In the genomic region with DNA sequence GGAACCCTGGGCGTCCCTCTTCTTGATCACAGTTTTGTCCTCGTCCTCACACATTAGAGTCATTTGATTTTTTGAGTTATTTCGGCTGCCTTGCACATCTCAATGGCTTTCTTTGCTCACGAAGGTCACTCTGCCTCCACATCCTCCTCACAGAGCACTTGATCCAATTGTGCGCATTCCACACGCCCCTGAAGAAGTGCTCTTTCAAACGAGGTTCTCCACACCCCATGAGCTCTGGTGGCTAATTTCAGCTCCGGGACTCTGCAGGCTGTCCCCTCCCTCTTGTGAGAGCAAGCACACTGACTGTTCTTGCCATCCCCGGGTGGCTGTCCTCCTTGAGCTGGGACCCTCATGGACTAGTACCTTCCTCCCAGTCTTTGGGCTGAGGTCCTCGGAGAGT, we compare ENCODE assay signal across 21 mouse cellular contexts. TPM values are rescaled to one million over a fixed set of nuclear protein-coding genes. Genes with fewer than 3 reads are reported as not detected.
A peak's percentile ranks its signal among the peaks of the same experiment; 100 is the strongest.
DNase-seq lines count a peak whose midpoint lies in the region; ATAC-seq lines count a peak whose summit lies in the region.
"Had no signal": no experiment of that assay in that cellular context is flagged by ENCODE, and none has a peak within 500 bp of the region (broad histone marks: within the 10 kb centered on the region; RNA-seq: fewer than 3 reads in every experiment).

No protein-coding gene starts in this region.

- no peak overlapping the region for H3K9ac ChIP-seq in kidney, embryonic 16.5 days (replicated peaks; ENCODE audit: low read length)
- H3K9ac ChIP-seq in midbrain, embryonic 13.5 days (replicated peaks) = no peak overlapping the region
- no peak overlapping the region for H3K9ac ChIP-seq in midbrain, embryonic 14.5 days (replicated peaks; ENCODE audit: low read length)
- peak overlapping the region; percentile 32; the same call in 1 of the 2 replicates for H3K9ac ChIP-seq in midbrain, embryonic 16.5 days (ENCODE audit: low read depth, low read length)
- H3K9ac ChIP-seq: liver, embryonic 13.5 days had no signal

- H3K4me1 ChIP-seq in heart, embryonic 10.5 days = peaks cover 21% of the 10 kb centered on the region
- peaks cover 13% of the 10 kb centered on the region for H3K4me1 ChIP-seq in kidney, embryonic 16.5 days (ENCODE audit: insufficient read depth, low read length)
- H3K4me1 ChIP-seq in midbrain, embryonic 13.5 days (replicated peaks) = peaks cover 21% of the 10 kb centered on the region
- peaks cover 13% of the 10 kb centered on the region for H3K4me1 ChIP-seq in midbrain, embryonic 14.5 days (ENCODE audit: control insufficient read depth, insufficient read depth, low read length)
- H3K4me1 ChIP-seq in midbrain, embryonic 16.5 days (ENCODE audit: control insufficient read depth, insufficient read depth, low read length) = peaks cover 14% of the 10 kb centered on the region
- H3K4me1 ChIP-seq: liver, embryonic 13.5 days had no signal

- peaks cover 13% of the 10 kb centered on the region for H3K27me3 ChIP-seq in heart, embryonic 10.5 days (ENCODE audit: insufficient read depth, poor library complexity, severe bottlenecking)
- H3K27me3 ChIP-seq in kidney, embryonic 16.5 days (ENCODE audit: insufficient read depth, low read length) = no peaks in the 10 kb centered on the region
- 0 out of 2 replicates have a peak, but pooled peaks cover 7% of the 10 kb centered on the region for H3K27me3 ChIP-seq in midbrain, embryonic 13.5 days
- H3K27me3 ChIP-seq in midbrain, embryonic 14.5 days (ENCODE audit: control insufficient read depth, insufficient read depth, low read length) = no peaks in the 10 kb centered on the region
- no peaks in the 10 kb centered on the region for H3K27me3 ChIP-seq in midbrain, embryonic 16.5 days (ENCODE audit: control insufficient read depth, insufficient read depth, low read depth, low read length)
- H3K27me3 ChIP-seq: liver, embryonic 13.5 days had no signal

- 58% methylated on average over 10 of the region's 10 CpGs for WGBS in heart, embryonic 10.5 days
- WGBS in kidney, embryonic 16.5 days = 48% methylated on average over 10 of the region's 10 CpGs
- 55% methylated on average over 10 of the region's 10 CpGs for WGBS in midbrain, embryonic 13.5 days
- WGBS in midbrain, embryonic 14.5 days = 59% methylated on average over 10 of the region's 10 CpGs
- 50% methylated on average over 10 of the region's 10 CpGs for WGBS in midbrain, embryonic 16.5 days

- ATAC-seq in kidney, embryonic 16.5 days (ENCODE audit: low FRiP score, low TSS enrichment) = peak; percentile 12; the same call in 1 of the 2 replicates
- ATAC-seq in midbrain, embryonic 13.5 days = 0 out of 2 replicates have a peak, but pooled peaks have one; percentile 3
- no peak for ATAC-seq in midbrain, embryonic 14.5 days (ENCODE audit: low FRiP score, low TSS enrichment)
- no peak for ATAC-seq in midbrain, embryonic 16.5 days

- no peak for DNase-seq in heart, embryonic 10.5 days (ENCODE audit: low spot score)
- DNase-seq in heart, adult 18-20 months = no peak
- no peak for DNase-seq in kidney, adult 9 months
- DNase-seq in midbrain, embryonic 14.5 days = no peak
- DNase-seq in frontal cortex, postnatal 36 days (ENCODE audit: low spot score in 2 of 2) = no peak
- DNase-seq: adrenal gland, postnatal 10 days; B cell, adult 2 months; cerebellum, adult 18-20 months; cerebellum, postnatal 36 days; kidney, adult 2 months; liver, embryonic 13.5 days; thymus, postnatal 25 days had no signal

- peak overlapping the region; percentile 17; the same call in 1 of the 2 replicates for H3K27ac ChIP-seq in heart, embryonic 10.5 days
- H3K27ac ChIP-seq in kidney, embryonic 16.5 days (ENCODE audit: low read length) = no peak overlapping the region
- 0 out of 2 replicates have a peak overlapping the region, but pooled peaks have one; percentile 63 for H3K27ac ChIP-seq in midbrain, embryonic 13.5 days
- no peak overlapping the region for H3K27ac ChIP-seq in midbrain, embryonic 14.5 days (replicated peaks; ENCODE audit: low read depth, low read length)
- no peak overlapping the region for H3K27ac ChIP-seq in midbrain, embryonic 16.5 days (ENCODE audit: low read length)
- H3K27ac ChIP-seq: layer of hippocampus, adult 2 months; liver, embryonic 13.5 days; macrophage; stomach, postnatal 0 days had no signal

- H3K9me3 ChIP-seq in heart, embryonic 10.5 days = no peaks in the 10 kb centered on the region
- no peaks in the 10 kb centered on the region for H3K9me3 ChIP-seq in kidney, embryonic 16.5 days (ENCODE audit: low read length)
- H3K9me3 ChIP-seq in midbrain, embryonic 13.5 days = no peaks in the 10 kb centered on the region
- H3K9me3 ChIP-seq in midbrain, embryonic 14.5 days (ENCODE audit: control insufficient read depth, low read length) = no peaks in the 10 kb centered on the region
- H3K9me3 ChIP-seq in midbrain, embryonic 16.5 days (replicated peaks; ENCODE audit: control insufficient read depth, low read length, poor library complexity, severe bottlenecking) = no peaks in the 10 kb centered on the region
- H3K9me3 ChIP-seq: liver, embryonic 13.5 days had no signal

- H3K36me3 ChIP-seq in heart, embryonic 10.5 days = no peaks in the 10 kb centered on the region
- no peaks in the 10 kb centered on the region for H3K36me3 ChIP-seq in kidney, embryonic 16.5 days (ENCODE audit: insufficient read depth, low read length)
- no peaks in the 10 kb centered on the region for H3K36me3 ChIP-seq in midbrain, embryonic 13.5 days
- H3K36me3 ChIP-seq in midbrain, embryonic 14.5 days (ENCODE audit: control insufficient read depth, insufficient read depth, low read length) = no peaks in the 10 kb centered on the region
- no peaks in the 10 kb centered on the region for H3K36me3 ChIP-seq in midbrain, embryonic 16.5 days (ENCODE audit: control insufficient read depth, insufficient read depth, low read length)
- H3K36me3 ChIP-seq: liver, embryonic 13.5 days had no signal

- H3K4me2 ChIP-seq in kidney, embryonic 16.5 days (replicated peaks; ENCODE audit: low read depth, low read length) = peak overlapping the region; percentile 11
- no peak overlapping the region for H3K4me2 ChIP-seq in midbrain, embryonic 13.5 days (replicated peaks)
- no peak overlapping the region for H3K4me2 ChIP-seq in midbrain, embryonic 14.5 days (ENCODE audit: low read length)
- H3K4me2 ChIP-seq in midbrain, embryonic 16.5 days (ENCODE audit: low read length) = no peak overlapping the region
- H3K4me2 ChIP-seq: liver, embryonic 13.5 days had no signal

- H3K4me3 ChIP-seq in heart, embryonic 10.5 days = no peak overlapping the region
- H3K4me3 ChIP-seq in kidney, embryonic 16.5 days (ENCODE audit: low read length) = no peak overlapping the region
- H3K4me3 ChIP-seq in midbrain, embryonic 13.5 days (replicated peaks) = no peak overlapping the region
- no peak overlapping the region for H3K4me3 ChIP-seq in midbrain, embryonic 14.5 days (replicated peaks; ENCODE audit: low read depth, low read length)
- H3K4me3 ChIP-seq in midbrain, embryonic 16.5 days (ENCODE audit: low read depth, low read length) = no peak overlapping the region
- H3K4me3 ChIP-seq: erythroblast, embryonic 14.5 days; layer of hippocampus, adult 2 months; liver, embryonic 13.5 days had no signal

RNA-seq across cellular contexts. Expression of gene Habp2, which starts 38.7 kb away (rescaled TPM):
- polyA plus RNA-seq in heart, embryonic 10.5 days (2016; fragmentation: Nextera tagmentation; extraction: Ambion mirVana) = 0.87 and 19.6 TPM in 2 replicates
- not detected for total RNA-seq in heart, adult 18-20 months (2021)
- polyA plus RNA-seq in kidney, embryonic 16.5 days (2015; fragmentation: Nextera tagmentation; extraction: Ambion mirVana) = 46.3 and 50.5 TPM in 2 replicates
- 0.09 and 0.19 TPM in 2 replicates for polyA plus RNA-seq in midbrain, embryonic 13.5 days (2015; fragmentation: Nextera tagmentation; extraction: Ambion mirVana)
- polyA plus RNA-seq in midbrain, embryonic 14.5 days (2014; fragmentation: Nextera tagmentation; extraction: Ambion mirVana) = not detected in 2 replicates
- 0.14 and 0.22 TPM in 2 replicates for polyA plus RNA-seq in midbrain, embryonic 16.5 days (2015; fragmentation: Nextera tagmentation; extraction: Ambion mirVana)
- total RNA-seq: layer of hippocampus, adult 2 months; monocyte, adult 5-6 weeks had no signal
- polyA plus RNA-seq: embryonic facial prominence, embryonic 11.5 days; macrophage had no signal

Comparison
In these comparisons a context has a peak if more than half of its experiments do, and no peak if none do; other contexts are left out.
1. H3K27ac ChIP-seq: peak in heart, embryonic 10.5 days (single experiment) and midbrain, embryonic 13.5 days (single experiment); none in kidney, embryonic 16.5 days (single experiment), midbrain, embryonic 14.5 days (single experiment) and midbrain, embryonic 16.5 days (single experiment).
2. ATAC-seq: peak in kidney, embryonic 16.5 days (single experiment) and midbrain, embryonic 13.5 days (single experiment); none in midbrain, embryonic 14.5 days (single experiment) and midbrain, embryonic 16.5 days (single experiment).